Mouse (Mus musculus): Measurements from ENCODE around the gene Cd160. TPM values are rescaled to one million over a fixed set of nuclear protein-coding genes. Genes with fewer than 3 reads are reported as not detected.
A peak's percentile ranks its signal among the peaks of the same experiment; 100 is the strongest.

The Cd160 gene
- polyA plus RNA-seq, 1 experiment from 2014 or later: 0.36 TPM

DNA sequence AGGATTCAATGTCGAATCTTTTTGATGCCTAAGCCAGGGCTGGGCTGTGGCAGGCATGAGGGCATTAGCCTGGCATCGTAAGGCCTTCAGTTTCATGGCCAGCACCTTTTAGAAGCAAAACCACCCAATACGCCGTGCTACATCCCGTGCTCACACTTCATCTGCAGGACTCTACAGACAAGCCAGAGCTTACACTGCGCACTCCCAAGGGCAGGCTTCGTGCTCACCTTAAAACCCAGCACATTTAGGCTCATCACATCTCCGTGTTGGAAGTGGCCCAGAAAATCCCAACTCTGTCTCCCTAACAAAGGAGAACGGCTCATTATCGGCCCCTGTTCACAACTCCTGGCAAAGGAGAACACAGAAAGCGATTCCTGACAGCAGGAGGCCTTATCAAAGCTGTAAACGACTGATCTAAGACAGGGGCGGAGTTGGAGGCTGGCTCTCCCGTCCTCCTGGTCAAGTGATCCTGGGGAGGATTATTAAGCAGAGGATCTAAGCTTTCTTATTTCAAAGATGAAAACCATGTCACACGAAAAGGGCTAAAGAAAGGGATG, 765 bp downstream of the Cd160 start:
- Histone ChIP-seq H3K4me3 (no peak overlapping the region), H3K4me2 (peak overlapping the region; percentile 26), H3K4me1 (no peaks in the 10 kb centered on the region), H3K36me3 (no peaks in the 10 kb centered on the region), H3K27me3 (replicated peaks) (peaks cover 18% of the 10 kb centered on the region; the same call in 1 of the 2 replicates), H3K27ac (replicated peaks) (no peak overlapping the region), H3K9me3 (no peaks in the 10 kb centered on the region), H3K9ac (no peak overlapping the region; the same call in 1 of the 2 replicates)
- ATAC-seq (ENCODE audit: extremely low read depth, insufficient number of reproducible peaks, low FRiP score, low TSS enrichment): no peak
- WGBS: 32% methylated on average over 15 of the region's 15 CpGs

DNA sequence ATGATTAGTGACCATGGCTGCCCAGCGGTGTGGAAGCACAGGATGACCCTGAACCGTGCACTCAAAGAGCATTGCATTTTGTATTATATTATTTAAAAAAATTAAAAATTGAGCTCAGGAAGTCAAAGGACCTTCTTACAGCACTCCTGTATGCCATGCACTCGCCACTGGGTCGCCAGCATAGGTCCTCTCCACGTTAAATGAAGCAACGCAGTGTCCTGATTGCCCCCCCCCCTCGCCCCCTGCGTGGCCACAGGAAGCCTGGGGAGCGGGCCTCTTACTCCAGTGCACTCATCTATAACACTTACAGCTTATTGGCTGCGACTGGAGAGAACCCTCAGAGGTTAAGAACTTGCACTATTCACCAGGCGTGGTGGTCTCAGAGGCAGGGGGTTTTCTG, 3.9 kb downstream of the Cd160 start:
- 41% methylated on average over 11 of the region's 11 CpGs for WGBS
- Histone ChIP-seq H3K9ac (no peak overlapping the region), H3K36me3 (no peaks in the 10 kb centered on the region), H3K27ac (replicated peaks) (no peak overlapping the region), H3K4me1 (no peaks in the 10 kb centered on the region), H3K4me2 (no peak overlapping the region), H3K4me3 (no peak overlapping the region), H3K27me3 (replicated peaks) (peaks cover 13% of the 10 kb centered on the region; the same call in 1 of the 2 replicates), H3K9me3 (no peaks in the 10 kb centered on the region)
- no peak for ATAC-seq (ENCODE audit: extremely low read depth, insufficient number of reproducible peaks, low FRiP score, low TSS enrichment)

DNA sequence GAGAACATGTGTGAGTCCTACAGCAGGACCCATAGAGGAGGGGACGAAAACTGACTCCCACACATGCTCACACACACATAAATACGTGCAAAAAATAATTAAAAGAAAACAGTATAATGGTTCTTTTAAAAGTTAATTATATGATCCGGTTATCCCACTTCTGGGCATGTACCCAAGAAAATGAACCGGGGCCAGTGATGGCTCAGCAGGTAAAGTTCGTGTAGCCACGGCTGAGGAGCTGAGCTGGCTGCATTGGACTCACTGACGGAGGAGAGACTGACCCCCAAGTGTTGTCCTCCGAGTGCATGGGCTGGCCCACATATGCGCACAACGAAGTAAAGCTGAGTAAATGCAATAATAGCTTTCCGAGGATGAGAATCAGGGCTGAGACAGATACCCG, 4.5 kb downstream of the Cd160 start:
- no peak for ATAC-seq (ENCODE audit: extremely low read depth, insufficient number of reproducible peaks, low FRiP score, low TSS enrichment)
- H3K36me3 ChIP-seq: no peaks in the 10 kb centered on the region
- H3K4me1 ChIP-seq: no peaks in the 10 kb centered on the region
- H3K27me3 ChIP-seq (replicated peaks): peaks cover 7% of the 10 kb centered on the region; the same call in 1 of the 2 replicates
- no peak overlapping the region for H3K9ac ChIP-seq
- WGBS: 81% methylated on average over 12 of the region's 12 CpGs
- H3K27ac ChIP-seq (replicated peaks): no peak overlapping the region
- no peak overlapping the region for H3K4me2 ChIP-seq
- no peaks in the 10 kb centered on the region for H3K9me3 ChIP-seq
- no peak overlapping the region for H3K4me3 ChIP-seq

DNA sequence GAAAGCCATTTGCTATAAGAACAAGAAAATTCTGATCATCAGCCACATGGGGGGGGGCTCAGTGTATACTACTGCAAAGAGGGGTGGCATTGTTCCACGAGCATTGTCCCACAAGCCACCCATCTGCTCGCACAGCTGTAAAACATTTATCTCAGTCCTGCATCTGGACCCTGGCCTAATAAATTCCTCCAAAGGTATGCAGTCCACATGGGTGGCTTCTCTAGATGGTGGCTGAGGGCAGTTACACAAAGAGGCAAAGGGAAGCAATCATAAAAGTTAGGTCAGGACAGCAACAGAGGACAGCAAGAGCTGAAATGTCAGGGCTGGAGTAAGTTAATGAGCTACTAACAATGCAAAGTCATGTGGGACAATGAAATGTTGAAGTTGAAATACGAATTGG, 5.5 kb downstream of the Cd160 start:
- H3K9me3 ChIP-seq: no peaks in the 10 kb centered on the region
- WGBS: 69% methylated on average over 3 of the region's 3 CpGs
- no peak overlapping the region for H3K4me2 ChIP-seq
- no peak for ATAC-seq (ENCODE audit: extremely low read depth, insufficient number of reproducible peaks, low FRiP score, low TSS enrichment)
- no peak overlapping the region for H3K27ac ChIP-seq (replicated peaks)
- H3K4me3 ChIP-seq: no peak overlapping the region
- no peaks in the 10 kb centered on the region for H3K36me3 ChIP-seq
- H3K27me3 ChIP-seq (replicated peaks): no peaks in the 10 kb centered on the region
- H3K9ac ChIP-seq: no peak overlapping the region
- H3K4me1 ChIP-seq: no peaks in the 10 kb centered on the region

DNA sequence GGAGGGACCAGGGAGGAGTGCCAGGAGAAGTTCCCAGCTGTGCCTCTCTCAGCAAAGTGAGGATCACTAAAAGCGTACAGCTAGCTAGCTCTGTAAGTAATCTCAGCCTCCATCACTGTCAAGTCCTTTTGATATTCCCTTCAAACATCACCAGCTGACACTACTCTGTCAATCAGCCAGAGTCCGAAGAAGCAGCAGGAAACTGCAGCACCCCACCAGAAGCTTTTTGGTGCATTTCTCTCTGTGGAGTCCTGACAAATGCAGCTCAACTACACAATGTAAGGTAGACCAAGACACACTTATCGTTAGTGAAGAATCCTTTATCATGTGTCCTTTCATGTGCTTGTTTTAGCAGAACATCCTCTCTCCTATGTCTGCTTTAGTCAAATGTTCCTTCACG, 7.6 kb downstream of the Cd160 start:
- no peak overlapping the region for H3K4me3 ChIP-seq
- H3K27ac ChIP-seq (replicated peaks): no peak overlapping the region
- ATAC-seq (ENCODE audit: extremely low read depth, insufficient number of reproducible peaks, low FRiP score, low TSS enrichment): no peak
- 77% methylated on average over 4 of the region's 4 CpGs for WGBS
- 0 out of 2 replicates have a peak, but pooled peaks cover 6% of the 10 kb centered on the region for H3K27me3 ChIP-seq (replicated peaks)
- no peaks in the 10 kb centered on the region for H3K4me1 ChIP-seq
- no peak overlapping the region for H3K4me2 ChIP-seq
- H3K9ac ChIP-seq: no peak overlapping the region
- no peaks in the 10 kb centered on the region for H3K36me3 ChIP-seq
- 0 out of 2 replicates have a peak, but pooled peaks cover 2% of the 10 kb centered on the region for H3K9me3 ChIP-seq

DNA sequence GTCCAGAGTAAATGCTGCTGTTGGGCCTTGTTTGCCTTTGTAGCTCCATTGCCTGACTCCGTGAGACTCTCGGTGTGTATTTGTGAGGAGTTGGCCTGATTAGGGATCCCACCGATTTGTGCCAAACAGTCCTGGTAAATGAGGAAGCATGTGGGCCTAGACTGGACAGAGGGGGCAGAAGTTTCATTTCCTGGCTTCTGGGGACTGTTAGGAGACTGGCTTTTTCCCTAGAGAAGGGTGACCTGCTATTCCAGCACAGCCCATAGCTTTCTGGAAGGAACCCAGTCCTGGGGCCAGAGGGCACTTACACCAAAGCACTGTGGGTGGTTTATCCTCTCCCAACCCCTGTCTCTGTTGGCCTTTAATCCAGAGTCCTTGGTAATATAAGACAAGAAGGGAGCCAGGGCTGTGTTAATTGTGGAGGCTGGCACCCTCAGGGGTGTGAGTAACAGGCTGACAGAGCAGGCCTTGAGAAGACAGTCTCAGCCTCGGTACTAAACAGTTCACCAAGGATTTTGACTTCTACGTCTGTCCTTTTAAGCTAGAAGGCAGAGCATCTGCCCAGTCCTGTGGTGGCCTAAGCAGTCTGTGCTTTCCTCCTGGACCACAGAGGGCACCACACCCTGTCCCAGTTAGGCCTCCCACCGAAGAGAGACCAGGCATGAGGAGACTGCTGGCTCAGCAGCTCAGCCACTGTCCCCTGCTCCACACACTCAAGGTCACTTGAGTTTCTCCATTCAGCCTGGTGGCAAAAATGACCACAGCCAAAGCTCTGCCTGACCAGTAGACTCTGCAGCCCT, 8.8 kb downstream of the Cd160 start:
- H3K4me2 ChIP-seq: no peak overlapping the region
- H3K4me3 ChIP-seq: no peak overlapping the region
- 70% methylated on average over 6 of the region's 6 CpGs for WGBS
- H3K27me3 ChIP-seq (replicated peaks): peaks cover 14% of the 10 kb centered on the region
- no peaks in the 10 kb centered on the region for H3K36me3 ChIP-seq
- H3K9me3 ChIP-seq: 0 out of 2 replicates have a peak, but pooled peaks cover 2% of the 10 kb centered on the region
- no peak overlapping the region for H3K27ac ChIP-seq (replicated peaks)
- no peak overlapping the region for H3K9ac ChIP-seq
- H3K4me1 ChIP-seq: no peaks in the 10 kb centered on the region
- no peak for ATAC-seq (ENCODE audit: extremely low read depth, insufficient number of reproducible peaks, low FRiP score, low TSS enrichment)

DNA sequence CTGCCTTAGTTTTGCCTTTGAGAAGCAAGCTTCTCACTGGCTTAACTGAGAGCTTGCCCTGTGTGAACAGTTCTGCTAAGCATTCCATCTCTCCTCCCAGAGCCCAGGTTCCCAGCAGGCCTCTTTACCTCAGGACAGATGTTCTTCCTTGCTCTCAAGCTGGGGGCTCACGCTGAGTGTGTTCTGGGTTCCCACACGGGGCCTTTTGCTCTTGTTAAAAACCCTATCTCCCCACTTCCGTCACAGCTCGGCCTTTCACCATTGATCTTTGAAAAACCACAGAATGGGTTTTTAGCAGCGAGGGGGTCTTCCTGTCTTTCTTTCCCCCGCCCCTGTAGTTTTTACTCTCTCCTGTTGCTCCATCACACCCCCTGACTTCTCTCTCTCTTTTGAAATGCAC, 14.8 kb downstream of the Cd160 start:
- H3K4me1 ChIP-seq: peaks cover 12% of the 10 kb centered on the region
- H3K27ac ChIP-seq (replicated peaks): no peak overlapping the region
- H3K4me2 ChIP-seq: no peak overlapping the region
- ATAC-seq (ENCODE audit: extremely low read depth, insufficient number of reproducible peaks, low FRiP score, low TSS enrichment): no peak
- no peak overlapping the region for H3K4me3 ChIP-seq
- H3K9ac ChIP-seq: no peak overlapping the region
- H3K36me3 ChIP-seq: no peaks in the 10 kb centered on the region
- peaks cover 51% of the 10 kb centered on the region for H3K27me3 ChIP-seq (replicated peaks)
- 0 out of 2 replicates have a peak, but pooled peaks cover 2% of the 10 kb centered on the region for H3K9me3 ChIP-seq
- 34% methylated on average over 6 of the region's 6 CpGs for WGBS

DNA sequence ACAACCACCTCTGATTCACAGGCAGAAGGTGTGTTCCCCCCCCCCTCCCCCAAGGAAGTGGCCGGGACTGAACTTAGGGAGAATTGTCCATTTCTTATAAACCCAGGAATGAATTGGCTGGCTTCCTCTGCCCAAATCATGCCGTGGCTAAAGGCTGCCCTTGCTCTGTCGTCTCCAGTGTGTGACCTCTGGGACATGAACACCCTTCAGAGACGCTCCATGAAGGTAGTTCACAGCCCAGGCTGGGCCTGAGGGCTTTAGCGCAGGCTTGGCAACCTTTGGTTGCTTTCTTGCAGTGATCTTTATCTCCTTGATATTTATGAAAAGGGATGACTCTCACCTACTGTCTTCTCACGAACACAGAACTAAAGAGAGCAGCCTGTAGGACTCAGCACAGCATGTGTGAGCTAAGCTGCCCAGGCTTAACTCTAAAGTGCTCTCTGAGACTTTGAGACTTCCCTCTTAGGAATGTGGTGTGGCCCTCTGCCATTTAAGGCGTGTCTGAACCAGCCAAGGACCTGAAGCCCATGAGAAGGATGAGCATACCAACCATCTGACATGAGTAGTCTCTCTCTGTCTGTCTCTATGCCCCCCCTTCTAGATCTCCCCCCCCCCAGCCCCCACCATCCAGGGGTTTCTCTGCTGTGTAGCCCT, 15.4 kb downstream of the Cd160 start:
- Histone ChIP-seq H3K9me3 (0 out of 2 replicates have a peak, but pooled peaks cover 2% of the 10 kb centered on the region), H3K4me2 (peak overlapping the region; percentile 58), H3K9ac (peak overlapping the region; percentile 1; the same call in 1 of the 2 replicates), H3K4me1 (peaks cover 14% of the 10 kb centered on the region), H3K27me3 (replicated peaks) (peaks cover 51% of the 10 kb centered on the region), H3K36me3 (no peaks in the 10 kb centered on the region), H3K4me3 (peak overlapping the region; percentile 13; the same call in 1 of the 2 replicates), H3K27ac (replicated peaks) (no peak overlapping the region)
- WGBS: 35% methylated on average over 7 of the region's 7 CpGs
- no peak for ATAC-seq (ENCODE audit: extremely low read depth, insufficient number of reproducible peaks, low FRiP score, low TSS enrichment)

DNA sequence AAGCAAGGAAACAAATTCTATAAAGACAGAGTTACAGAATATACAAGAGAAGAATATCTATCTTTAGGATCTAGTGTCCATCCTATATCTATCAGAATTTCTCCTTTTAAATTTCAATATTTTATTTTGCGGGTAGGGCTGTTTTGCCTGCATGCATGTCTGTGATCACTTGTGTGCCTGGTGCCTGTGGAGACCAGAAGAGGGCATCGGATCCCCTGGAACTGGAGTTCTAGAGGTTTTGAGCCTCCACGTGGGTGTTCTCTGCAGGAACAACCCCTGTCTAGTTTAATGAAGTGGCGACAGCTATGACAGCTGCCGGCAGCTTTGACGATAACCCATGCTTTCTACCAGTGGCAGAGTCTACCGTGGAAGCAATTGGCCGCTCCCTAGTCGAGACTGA, 16.0 kb downstream of the Cd160 start:
- Histone ChIP-seq H3K9ac (0 out of 2 replicates have a peak overlapping the region, but pooled peaks have one; percentile 1), H3K27ac (replicated peaks) (no peak overlapping the region), H3K27me3 (replicated peaks) (peaks cover 51% of the 10 kb centered on the region), H3K4me2 (peak overlapping the region; percentile 58), H3K4me1 (peaks cover 21% of the 10 kb centered on the region), H3K36me3 (no peaks in the 10 kb centered on the region), H3K9me3 (0 out of 2 replicates have a peak, but pooled peaks cover 2% of the 10 kb centered on the region), H3K4me3 (peak overlapping the region; percentile 26)
- WGBS: 5% methylated on average over 9 of the region's 9 CpGs
- ATAC-seq (ENCODE audit: extremely low read depth, insufficient number of reproducible peaks, low FRiP score, low TSS enrichment): peak; percentile 25; the same call in 1 of the 2 replicates

DNA sequence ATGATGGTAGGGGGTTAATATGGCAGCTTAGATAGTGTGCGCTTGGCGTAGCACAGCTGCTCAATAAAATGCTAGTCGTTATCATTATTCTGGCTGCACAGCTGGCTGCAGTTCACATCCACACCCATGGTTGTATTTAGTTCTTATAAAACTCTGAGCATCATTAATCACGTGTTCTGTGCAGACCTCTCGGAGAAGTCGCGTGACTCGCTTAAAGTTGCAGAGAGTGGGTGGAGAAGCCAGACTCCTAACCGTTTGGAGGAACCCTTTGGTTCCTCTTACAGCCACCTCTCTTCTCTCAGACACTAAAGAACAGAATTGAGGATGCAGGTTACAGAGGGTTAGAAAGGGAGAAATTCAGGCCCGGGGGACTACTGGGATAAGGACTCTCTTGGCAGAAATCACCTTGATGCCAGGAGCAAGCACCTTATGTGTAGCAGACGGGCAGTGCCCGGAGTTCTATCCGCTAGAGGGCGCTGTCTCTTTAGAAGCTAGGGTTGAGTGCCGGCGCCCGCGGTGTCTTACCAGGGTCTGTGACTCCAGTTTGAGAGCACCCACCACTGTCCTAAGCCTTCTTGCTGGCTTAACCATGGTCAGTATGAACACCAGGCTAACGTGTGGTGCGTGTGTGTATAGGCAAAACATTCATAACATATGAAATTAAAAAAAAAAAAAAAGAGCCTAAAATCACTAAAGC, 16.6 kb downstream of the Cd160 start:
- H3K4me1 ChIP-seq: peaks cover 22% of the 10 kb centered on the region
- no peaks in the 10 kb centered on the region for H3K36me3 ChIP-seq
- H3K9ac ChIP-seq: no peak overlapping the region
- no peaks in the 10 kb centered on the region for H3K9me3 ChIP-seq
- H3K4me2 ChIP-seq: peak overlapping the region; percentile 58
- ATAC-seq (ENCODE audit: extremely low read depth, insufficient number of reproducible peaks, low FRiP score, low TSS enrichment): no peak
- WGBS: 38% methylated on average over 20 of the region's 20 CpGs
- H3K4me3 ChIP-seq: peak overlapping the region; percentile 26
- peaks cover 51% of the 10 kb centered on the region for H3K27me3 ChIP-seq (replicated peaks)
- no peak overlapping the region for H3K27ac ChIP-seq (replicated peaks)

DNA sequence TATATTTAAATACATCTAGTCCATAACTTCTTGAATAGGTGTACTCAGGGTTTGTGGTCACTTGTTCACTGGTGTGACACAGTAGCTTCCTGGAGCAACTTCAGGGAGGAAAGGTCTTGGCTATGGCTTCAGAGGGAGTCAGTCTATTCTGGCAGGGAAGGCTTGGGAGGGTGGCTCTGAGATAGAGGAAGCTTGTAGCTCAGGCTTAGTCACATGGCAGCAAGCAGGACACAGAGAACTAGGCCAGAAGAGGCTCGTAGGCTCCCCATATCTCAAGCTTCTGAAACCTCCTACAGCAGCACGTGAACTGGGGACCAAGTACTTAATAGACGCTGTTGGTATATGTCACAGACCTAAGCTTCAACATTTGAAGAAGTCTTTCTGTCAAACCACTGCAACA, 17.9 kb downstream of the Cd160 start:
- H3K27ac ChIP-seq (replicated peaks): no peak overlapping the region
- WGBS: 70% methylated on average over 3 of the region's 3 CpGs
- ATAC-seq (ENCODE audit: extremely low read depth, insufficient number of reproducible peaks, low FRiP score, low TSS enrichment): no peak
- 0 out of 2 replicates have a peak, but pooled peaks cover 4% of the 10 kb centered on the region for H3K36me3 ChIP-seq
- peaks cover 45% of the 10 kb centered on the region for H3K27me3 ChIP-seq (replicated peaks)
- H3K9ac ChIP-seq: no peak overlapping the region
- peaks cover 22% of the 10 kb centered on the region for H3K4me1 ChIP-seq
- no peak overlapping the region for H3K4me3 ChIP-seq
- peaks cover 6% of the 10 kb centered on the region; the same call in 1 of the 2 replicates for H3K9me3 ChIP-seq
- no peak overlapping the region for H3K4me2 ChIP-seq
